Mouse (Mus musculus): ENCODE measurements at regions not wholly inside any gene's neighbourhood (a gene's known extent, or its start where the extent isn't known, plus 50 kb on each side); places are given as distances from the start of the nearest gene placed in this dataset.

DNA sequence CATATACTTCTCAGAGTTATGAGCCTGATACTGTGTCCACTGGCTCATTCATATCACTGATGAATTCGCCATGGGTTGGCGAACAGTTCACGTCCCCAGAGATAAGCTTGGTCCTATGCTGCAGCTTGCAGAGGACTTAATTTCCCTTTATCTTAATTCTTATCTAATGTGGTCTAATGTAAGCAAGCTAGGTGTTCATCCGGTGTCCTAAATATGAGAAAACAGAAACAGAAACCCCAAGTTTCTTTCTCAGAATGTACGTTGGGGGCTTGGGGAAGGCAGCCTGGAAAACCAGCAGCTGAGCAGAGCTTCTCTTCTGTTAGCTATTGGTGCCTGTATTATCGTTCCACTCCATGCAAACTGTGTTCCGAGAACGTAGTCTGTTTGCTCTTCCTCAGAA lies 170.1 kb downstream of the 1700064H15Rik start:
- CTCF ChIA-PET = interaction anchor here (0.9 to 1.0 kb wide), 2 partner anchors 64 to 139 kb away, joined by 3 read pairs; no protein-coding TSS in a partner anchor

- CTCF ChIA-PET = interaction anchor here (0.9 to 1.0 kb wide), 2 partner anchors 65 to 138 kb away, joined by 3 read pairs; no protein-coding TSS in a partner anchor
These were observed 171.0 kb downstream of the 1700064H15Rik start for GRCm38 (mm10) chr3:19457431-19457830.

- CTCF ChIA-PET = no interaction called here
These were observed 172.5 kb downstream of the 1700064H15Rik start for GRCm38 (mm10) chr3:19455838-19456448.

- CTCF ChIA-PET = no interaction called here
These were observed 177.5 kb downstream of the 1700064H15Rik start for GRCm38 (mm10) chr3:19451022-19451421.

- CTCF ChIA-PET = no interaction called here
These were observed 179.5 kb downstream of the 1700064H15Rik start for GRCm38 (mm10) chr3:19448931-19449330.

DNA sequence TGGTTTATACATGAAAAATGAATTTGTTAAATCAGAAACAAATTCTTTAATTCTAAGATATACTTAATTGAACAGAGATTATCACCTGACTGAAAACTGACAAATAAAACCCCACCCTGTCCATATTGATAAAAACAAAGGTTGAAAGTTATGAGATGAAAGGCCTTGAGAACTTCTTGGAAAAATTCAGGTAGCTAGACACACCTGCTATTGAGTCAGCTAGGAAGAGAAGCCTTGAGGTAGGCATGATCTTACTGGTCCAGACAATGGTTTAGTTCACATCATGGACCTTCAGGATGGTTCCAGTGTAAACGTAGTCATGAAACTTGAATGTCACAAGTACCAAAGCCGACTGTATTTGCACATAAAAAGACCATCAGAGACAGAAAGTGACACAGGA lies 180.3 kb downstream of the 1700064H15Rik start:
- CTCF ChIA-PET = interaction anchor here (0.6 kb wide), 1 partner anchor 58 kb away, joined by 3 read pairs; no protein-coding TSS in a partner anchor

DNA sequence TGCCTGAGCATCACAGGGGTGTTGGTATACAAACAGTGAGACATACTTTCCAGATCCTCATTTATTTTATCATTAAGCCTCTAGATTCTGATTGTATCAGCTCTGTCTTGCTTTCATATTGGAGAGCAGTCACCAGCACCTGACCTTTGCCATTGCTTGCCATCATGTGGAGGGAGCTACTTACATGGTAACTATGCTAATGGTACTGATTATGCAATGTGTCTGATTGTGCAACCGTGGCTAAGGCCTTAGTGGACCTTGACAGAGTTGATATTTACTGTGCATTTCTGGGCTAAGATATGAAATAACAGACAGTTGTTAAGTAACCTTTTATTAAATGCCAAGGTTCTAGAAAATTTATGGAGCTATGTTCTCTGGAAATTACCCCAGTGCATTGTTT lies 180.7 kb downstream of the 1700064H15Rik start:
- CTCF ChIA-PET = interaction anchor here (0.6 kb wide), 1 partner anchor 57 kb away, joined by 3 read pairs; no protein-coding TSS in a partner anchor

DNA sequence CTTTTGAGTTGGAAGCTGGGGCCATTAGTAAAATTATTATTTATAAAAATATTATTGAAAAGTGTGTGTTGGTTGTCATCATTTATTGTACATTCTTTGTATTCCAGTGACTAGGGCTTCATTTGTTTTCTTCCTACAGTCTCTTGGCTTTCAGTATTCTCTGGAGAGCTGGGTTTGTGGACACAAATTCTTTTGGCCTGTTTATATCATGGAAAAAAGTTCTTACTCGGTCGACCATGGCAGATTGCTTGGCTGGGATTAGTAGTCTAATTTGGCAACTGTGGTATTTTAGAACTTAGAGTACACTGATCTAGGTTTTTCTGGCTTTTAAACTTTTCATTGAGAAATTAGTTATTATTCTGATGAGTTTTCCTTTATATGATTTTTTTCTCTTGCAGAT lies 183.6 kb downstream of the 1700064H15Rik start:
- CTCF ChIA-PET = interaction anchor here (0.6 kb wide), 1 partner anchor 124 kb away, joined by 4 read pairs; no protein-coding TSS in a partner anchor

DNA sequence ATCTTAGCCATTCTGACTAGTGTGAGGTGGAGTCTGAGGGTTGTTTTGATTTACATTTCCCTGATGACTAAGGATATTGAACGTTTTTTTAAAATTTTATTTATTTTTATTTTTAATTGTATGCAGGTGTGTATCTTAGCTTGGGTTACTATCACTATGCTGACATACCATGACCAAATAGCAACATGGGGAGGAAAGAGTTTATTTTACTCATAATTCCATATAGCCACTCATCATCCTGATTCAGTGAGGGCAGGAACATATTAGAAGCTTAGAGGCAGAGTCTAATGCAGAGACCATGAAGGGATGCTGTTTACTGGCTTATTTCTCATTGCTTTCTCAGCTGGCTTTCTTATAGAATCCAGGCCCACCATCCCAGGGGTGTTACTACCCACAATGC lies 186.7 kb downstream of the 1700064H15Rik start:
- CTCF ChIA-PET = interaction anchor here (0.5 kb wide), 1 partner anchor 81 kb away, joined by 3 read pairs; no protein-coding TSS in a partner anchor

GRCm38 (mm10) chr3:19430159-19430558 lies 198.3 kb downstream of the 1700064H15Rik start:
- CTCF ChIA-PET = no interaction called here

- CTCF ChIA-PET = no interaction called here
These were observed 198.9 kb downstream of the 1700064H15Rik start for GRCm38 (mm10) chr3:19429422-19430076.

DNA sequence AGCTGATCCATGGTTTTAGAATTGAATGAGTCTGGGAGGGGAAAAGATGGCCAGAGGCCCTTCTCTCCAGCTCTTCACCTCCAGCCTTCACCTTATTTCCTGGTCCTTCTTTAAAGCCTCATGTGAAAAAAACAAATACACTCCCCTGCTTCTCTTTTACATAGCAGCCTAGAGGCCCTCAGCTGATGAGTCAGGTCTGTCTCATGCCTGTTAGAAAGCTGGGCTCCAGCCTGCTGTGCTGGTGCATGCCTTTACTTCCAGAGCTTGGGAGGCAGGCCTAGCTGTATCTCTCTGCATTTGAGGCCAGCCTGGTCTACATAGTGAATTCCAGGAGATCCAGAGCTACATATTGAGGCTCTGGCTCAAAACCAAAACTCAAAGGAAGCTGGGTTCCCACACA lies 199.5 kb downstream of the 1700064H15Rik start:
- CTCF ChIA-PET = no interaction called here

- CTCF ChIA-PET = no interaction called here
These were observed 202.3 kb downstream of the 1700064H15Rik start for GRCm38 (mm10) chr3:19426130-19426556.

DNA sequence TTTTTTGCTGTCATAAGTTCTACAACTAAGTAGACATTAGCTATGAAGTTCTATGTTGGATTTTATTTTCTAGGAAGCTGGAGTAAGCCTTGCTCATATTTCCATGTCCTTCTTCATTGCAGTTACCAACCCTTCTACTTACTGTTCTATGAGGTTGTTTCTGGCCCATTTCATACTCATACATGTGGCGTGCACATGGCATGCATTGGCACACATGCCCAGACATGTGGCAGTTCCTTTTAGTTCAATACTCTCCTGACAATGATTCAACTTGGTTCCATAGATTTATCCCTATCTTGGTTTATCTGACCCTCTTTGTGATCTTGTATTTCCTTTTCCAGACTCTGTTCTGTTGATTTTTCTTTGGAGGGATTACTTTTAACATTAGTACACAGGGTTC lies 203.2 kb downstream of the 1700064H15Rik start:
- CTCF ChIA-PET = no interaction called here

- CTCF ChIA-PET = no interaction called here
These were observed 204.1 kb downstream of the 1700064H15Rik start for GRCm38 (mm10) chr3:19424384-19424783.

DNA sequence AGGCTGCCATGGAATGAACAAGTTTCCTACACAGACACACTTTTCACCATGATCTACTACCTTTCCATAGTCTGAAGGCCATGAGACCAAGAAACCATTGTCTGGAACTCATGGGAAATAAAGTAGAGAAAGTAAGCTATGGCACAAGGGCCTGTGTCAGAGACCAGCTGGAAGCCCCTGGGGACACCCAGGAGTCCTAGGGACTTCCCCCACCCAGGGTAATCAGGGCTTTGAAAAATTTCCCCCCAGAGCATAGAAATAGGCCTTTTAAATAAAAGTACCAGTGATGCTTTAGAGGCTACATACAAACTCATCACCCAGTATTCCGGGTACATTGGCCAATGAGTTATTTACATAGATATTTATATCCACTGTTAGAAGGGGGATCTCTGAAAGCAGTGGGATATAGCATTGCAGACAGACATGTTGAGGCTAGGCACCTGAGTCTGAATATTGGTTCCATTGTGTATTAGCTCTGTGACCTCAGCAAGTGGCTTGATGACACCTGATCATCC lies 207.0 kb downstream of the 1700064H15Rik start:
- CTCF ChIA-PET = no interaction called here

- CTCF ChIA-PET = no interaction called here
These were observed 207.6 kb downstream of the 1700064H15Rik start for GRCm38 (mm10) chr3:19420912-19421311.

DNA sequence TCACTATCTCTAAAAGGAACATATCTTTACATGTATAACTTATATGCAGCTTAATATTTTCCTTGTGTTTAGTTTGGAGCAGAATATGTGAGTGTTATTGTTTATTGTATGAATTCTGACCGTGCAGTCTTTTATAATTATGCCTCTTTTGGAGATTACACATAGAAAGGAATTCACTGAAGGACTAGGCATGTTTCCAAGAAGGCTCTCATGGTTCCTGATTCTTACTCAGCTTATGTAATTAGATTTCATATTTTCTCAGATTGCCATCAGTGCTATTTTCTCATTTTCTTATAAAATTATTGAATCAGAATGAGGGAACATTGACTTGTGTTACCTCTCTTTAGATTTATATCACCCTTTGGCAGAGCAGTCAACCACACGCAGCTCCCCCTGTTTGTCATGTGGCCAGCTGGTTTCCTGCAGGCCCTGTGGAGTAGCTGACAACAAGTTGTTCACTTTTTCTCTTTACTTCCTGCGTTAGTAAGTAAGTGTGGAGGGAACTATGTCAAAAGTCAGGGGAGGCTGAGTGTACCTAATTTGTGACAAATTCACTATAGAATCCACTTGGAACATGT lies 217.4 kb downstream of the 1700064H15Rik start:
- CTCF ChIA-PET = no interaction called here

- CTCF ChIA-PET = no interaction called here
These were observed 220.2 kb downstream of the 1700064H15Rik start for GRCm38 (mm10) chr3:19408283-19408682.

- CTCF ChIA-PET = no interaction called here
These were observed 220.8 kb downstream of the 1700064H15Rik start for GRCm38 (mm10) chr3:19407591-19408090.

DNA sequence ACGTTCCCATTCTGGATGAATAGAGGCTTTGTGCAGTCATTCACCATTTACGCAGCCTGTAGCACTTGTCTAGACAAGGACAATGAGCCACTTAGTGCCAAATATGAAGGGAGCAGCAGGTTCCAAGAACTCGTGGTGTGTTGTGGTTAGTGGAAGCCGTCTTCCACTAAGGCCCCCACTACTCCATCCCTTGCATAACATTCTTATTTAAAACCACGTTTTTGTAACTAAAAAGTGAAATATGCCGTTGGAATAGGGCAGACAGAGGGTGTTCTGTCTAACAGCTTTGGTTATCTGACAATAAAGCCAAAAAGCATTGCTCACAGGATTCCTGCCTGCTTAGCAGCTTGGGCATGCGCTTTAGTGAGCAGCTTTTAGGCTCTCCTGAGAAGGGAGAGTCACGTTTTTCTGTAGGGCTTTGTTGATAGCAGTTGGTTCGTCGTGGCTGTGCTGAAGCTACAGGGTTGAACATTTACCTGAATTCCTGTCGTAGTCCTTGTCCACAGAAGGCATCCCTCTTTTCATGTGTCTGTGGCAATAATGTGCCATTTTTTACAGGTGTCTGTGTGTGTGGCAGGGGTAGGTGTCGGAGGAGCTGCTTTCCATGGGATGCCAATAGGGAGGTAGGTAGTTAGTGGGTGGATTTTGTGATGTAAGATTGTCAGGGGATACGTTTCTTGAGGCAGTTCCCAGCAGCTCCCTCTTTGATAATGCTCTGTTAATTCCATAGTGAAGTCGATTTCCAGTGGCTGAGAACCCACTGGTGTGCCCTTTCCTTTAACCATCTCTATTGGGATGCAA lies 221.9 kb downstream of the 1700064H15Rik start:
- CTCF ChIA-PET = no interaction called here

DNA sequence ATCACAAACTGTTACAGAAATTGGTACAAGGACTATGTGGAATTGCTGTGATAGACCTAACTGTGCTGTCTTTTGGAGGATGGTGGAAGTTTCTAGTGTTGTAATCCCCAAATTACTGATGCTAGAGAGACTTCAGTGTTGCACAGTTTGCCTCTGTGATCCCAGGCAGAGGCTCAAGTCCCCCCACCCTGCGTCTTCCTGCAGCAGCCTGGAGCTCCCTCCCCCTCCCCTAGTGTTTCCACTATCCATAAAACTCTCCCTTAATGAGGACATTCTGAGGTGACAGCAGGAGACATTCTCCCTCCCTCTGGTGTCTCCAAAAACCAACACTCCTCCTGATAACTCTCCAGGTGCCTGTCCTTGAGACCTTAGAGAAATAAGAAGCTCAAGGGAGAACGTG lies 242.8 kb downstream of the 1700064H15Rik start:
- CTCF ChIA-PET = no interaction called here

Data from spleen, embryonic (tissue).